Mouse (Mus musculus) liver, adult 2 months (tissue): ENCODE measurements around the gene Nsg2. TPM values are rescaled to one million over a fixed set of nuclear protein-coding genes. Genes with fewer than 3 reads are reported as not detected.

Experiments
- DNase-seq: peaks from one replicate; pipeline ENCODE4 v3.0.0-alpha.2; 2011; ENCODE audit warnings: low read depth, low spot score; ENCODE audit errors: extremely low read depth
- H3K27ac ChIP-seq: fragments of 200-500 bp; replicated peaks from 2 replicates; pipeline ENCODE4 v1.5.1; 2012; ENCODE audit warnings: low read depth, mild to moderate bottlenecking, control low read depth, inconsistent platforms, low read length; ENCODE audit not compliant: insufficient read depth
- H3K27me3 ChIP-seq: fragments of 200-500 bp; 2 replicates; pipeline ENCODE4 v1.6.1; 2012; ENCODE audit warnings: mild to moderate bottlenecking, moderate library complexity, low read length, inconsistent platforms; ENCODE audit not compliant: control insufficient read depth, insufficient read depth
- H3K36me3 ChIP-seq: fragments of 200-500 bp; 2 replicates; pipeline ENCODE4 v1.6.1; 2012; ENCODE audit warnings: low read length, inconsistent platforms; ENCODE audit not compliant: control insufficient read depth, insufficient read depth
- H3K4me1 ChIP-seq: fragments of 200-500 bp; 2 replicates; pipeline ENCODE4 v1.6.1; 2011; ENCODE audit warnings: low read length; ENCODE audit not compliant: control insufficient read depth, insufficient read depth
- H3K4me3 ChIP-seq: fragments of 200-500 bp; 2 replicates; pipeline ENCODE4 v1.5.1; 2011; ENCODE audit warnings: low read depth, mild to moderate bottlenecking, control low read depth, low read length, moderate library complexity; ENCODE audit not compliant: insufficient read depth
- H3K79me2 ChIP-seq: fragments of 200-500 bp; 2 replicates; pipeline ENCODE4 v1.6.1; 2012; ENCODE audit warnings: inconsistent platforms, mild to moderate bottlenecking, low read length, moderate library complexity; ENCODE audit not compliant: control insufficient read depth, insufficient read depth
- H3K9ac ChIP-seq: fragments of 200-500 bp; 2 replicates; pipeline ENCODE4 v1.6.1; 2012; ENCODE audit warnings: low read depth, mild to moderate bottlenecking, control low read depth, inconsistent platforms, low read length
- CTCF ChIP-seq: fragments of 200-500 bp; IDR thresholded peaks from 2 replicates; pipeline ENCODE4 v1.5.1; 2011; ENCODE audit warnings: low read depth, low read length, control low read depth
- POLR2A ChIP-seq: fragments of 200-500 bp; IDR thresholded peaks from 2 replicates; pipeline ENCODE4 v1.6.1; 2011; ENCODE audit warnings: low read length, control low read depth; ENCODE audit not compliant: insufficient read depth; ENCODE audit errors: extremely low read depth
- WGBS: fragments of 180-500 bp; shearing (Covaris S2); methylation state at CpG from one replicate; pipeline ENCODE4 v1.1.7; 2018; 5-methylcytosine and 5-hydroxymethylcytosine counted together
- polyA plus RNA-seq: library from polyadenylated mRNA; depleted of rRNA; stranded (reverse); fragments of >200 nt; gene quantifications from 2 replicates; pipeline ENCODE4 v1.2.3, GENCODE M21; 2012
- total RNA-seq: library from RNA; depleted of rRNA; stranded (reverse); fragments of >200 nt; gene quantifications from 2 replicates; pipeline ENCODE4 v1.2.3, GENCODE M21; 2014

Nsg2 gene
- total and polyA plus RNA-seq, 2 experiments: 0.04 to 0.18 TPM

DNA sequence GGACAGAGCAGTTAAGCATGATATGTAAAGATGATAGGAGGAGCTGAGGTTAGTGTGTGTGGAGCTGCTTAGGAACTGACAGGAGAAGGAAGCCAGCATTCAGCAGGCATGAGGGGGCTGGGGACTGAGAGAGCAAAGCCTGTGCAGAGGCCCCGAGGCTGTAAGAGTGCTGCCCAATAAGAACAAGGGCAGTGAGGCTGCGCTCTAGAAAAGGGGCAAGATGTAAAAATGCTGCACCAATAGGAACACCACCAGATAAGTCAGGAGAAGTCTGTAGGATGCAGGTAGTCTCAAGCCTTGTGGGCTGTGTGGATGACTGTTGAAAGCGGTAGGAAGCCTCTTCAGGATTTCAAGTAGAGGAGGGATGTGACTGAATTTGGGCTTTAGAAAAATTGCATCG, 17.9 kb downstream of the Nsg2 start:
- H3K27ac ChIP-seq: no peak overlapping the region
- TF ChIP-seq POLR2A (no peak), CTCF (no peak)
- H3K36me3 ChIP-seq: no peaks in the 10 kb centered on the region
- no peaks in the 10 kb centered on the region for H3K4me1 ChIP-seq
- WGBS: 68% methylated on average over 4 of the region's 4 CpGs
- no peak overlapping the region for H3K9ac ChIP-seq
- no peaks in the 10 kb centered on the region for H3K27me3 ChIP-seq
- no peak for DNase-seq
- no peaks in the 10 kb centered on the region for H3K79me2 ChIP-seq
- H3K4me3 ChIP-seq: no peak overlapping the region

DNA sequence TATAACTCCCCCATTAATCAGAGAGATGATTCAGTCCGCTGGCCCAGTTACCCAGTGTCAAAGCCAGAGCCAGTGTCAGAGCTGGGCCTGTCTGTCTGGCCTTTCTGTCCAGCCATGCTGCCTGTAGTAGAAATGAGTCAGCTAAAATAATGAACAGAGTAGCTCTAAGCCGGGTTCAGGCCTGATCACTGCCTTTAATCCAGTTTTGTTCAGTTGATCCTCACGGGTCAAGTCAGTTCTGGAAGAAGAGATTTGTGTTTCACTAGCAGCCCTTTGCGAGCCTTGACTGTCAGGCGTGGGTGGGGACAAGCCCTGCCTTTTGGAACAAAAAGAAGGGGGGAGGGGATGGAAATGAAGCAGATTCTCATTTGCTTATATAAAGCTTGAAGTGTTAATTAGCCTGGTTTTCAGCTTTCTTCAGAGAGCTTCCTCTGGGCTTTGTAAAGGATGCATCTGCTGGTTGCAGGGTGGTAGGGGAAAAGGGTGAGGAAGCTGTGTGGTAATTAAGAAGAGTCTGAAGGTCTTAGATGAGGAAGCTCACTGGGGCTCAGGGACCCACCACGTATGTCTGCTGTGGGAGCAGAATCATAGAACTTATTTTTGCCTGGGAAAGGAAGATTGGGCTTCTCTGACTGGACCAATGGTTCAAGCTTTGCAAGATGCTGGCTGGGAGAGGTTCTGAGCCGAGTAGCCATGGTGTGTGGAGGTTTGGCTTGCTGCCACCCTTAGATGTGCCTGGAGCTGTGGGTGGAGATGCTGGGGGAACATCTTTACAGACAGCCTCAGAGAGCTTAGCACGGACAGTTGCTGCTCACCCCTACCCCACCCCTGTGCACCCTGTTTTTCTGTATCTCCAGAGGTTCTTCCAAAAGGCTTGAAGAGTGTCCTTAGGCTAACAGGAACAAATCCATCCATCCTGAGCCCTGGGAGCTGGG, 20.0 kb downstream of the Nsg2 start:
- DNase-seq: no peak
- TF ChIP-seq POLR2A (no peak), CTCF (no peak)
- H3K27ac ChIP-seq: no peak overlapping the region
- WGBS: 57% methylated on average over 8 of the region's 8 CpGs
- H3K4me1 ChIP-seq: no peaks in the 10 kb centered on the region
- no peaks in the 10 kb centered on the region for H3K79me2 ChIP-seq
- no peak overlapping the region for H3K9ac ChIP-seq
- H3K36me3 ChIP-seq: no peaks in the 10 kb centered on the region
- H3K27me3 ChIP-seq: no peaks in the 10 kb centered on the region
- H3K4me3 ChIP-seq: no peak overlapping the region

DNA sequence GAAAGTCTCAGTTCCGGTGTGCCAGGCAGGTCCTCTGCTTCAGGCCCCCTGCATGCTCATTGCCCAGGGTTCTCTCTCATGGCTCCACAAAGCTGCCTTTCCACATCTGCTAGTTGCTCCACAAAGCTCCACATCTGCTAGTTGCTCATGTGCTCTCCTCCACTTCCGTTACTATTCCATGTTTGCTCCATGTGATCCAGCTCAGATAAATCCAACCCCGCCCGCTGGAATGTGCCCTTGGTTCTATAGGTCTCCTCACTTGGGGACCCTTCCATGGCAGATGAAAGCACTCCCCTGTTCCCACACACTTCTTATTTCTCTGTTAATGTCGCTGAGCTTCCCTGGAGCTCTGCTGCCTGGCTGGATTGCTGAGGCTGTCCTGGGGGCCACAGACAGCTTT, 26.4 kb downstream of the Nsg2 start:
- WGBS: 66% methylated on average over 5 of the region's 5 CpGs
- DNase-seq: no peak
- no peak overlapping the region for H3K27ac ChIP-seq
- no peak overlapping the region for H3K9ac ChIP-seq
- H3K4me1 ChIP-seq: no peaks in the 10 kb centered on the region
- no peaks in the 10 kb centered on the region for H3K79me2 ChIP-seq
- H3K4me3 ChIP-seq: no peak overlapping the region
- TF ChIP-seq CTCF (no peak), POLR2A (no peak)
- H3K36me3 ChIP-seq: no peaks in the 10 kb centered on the region
- H3K27me3 ChIP-seq: no peaks in the 10 kb centered on the region

DNA sequence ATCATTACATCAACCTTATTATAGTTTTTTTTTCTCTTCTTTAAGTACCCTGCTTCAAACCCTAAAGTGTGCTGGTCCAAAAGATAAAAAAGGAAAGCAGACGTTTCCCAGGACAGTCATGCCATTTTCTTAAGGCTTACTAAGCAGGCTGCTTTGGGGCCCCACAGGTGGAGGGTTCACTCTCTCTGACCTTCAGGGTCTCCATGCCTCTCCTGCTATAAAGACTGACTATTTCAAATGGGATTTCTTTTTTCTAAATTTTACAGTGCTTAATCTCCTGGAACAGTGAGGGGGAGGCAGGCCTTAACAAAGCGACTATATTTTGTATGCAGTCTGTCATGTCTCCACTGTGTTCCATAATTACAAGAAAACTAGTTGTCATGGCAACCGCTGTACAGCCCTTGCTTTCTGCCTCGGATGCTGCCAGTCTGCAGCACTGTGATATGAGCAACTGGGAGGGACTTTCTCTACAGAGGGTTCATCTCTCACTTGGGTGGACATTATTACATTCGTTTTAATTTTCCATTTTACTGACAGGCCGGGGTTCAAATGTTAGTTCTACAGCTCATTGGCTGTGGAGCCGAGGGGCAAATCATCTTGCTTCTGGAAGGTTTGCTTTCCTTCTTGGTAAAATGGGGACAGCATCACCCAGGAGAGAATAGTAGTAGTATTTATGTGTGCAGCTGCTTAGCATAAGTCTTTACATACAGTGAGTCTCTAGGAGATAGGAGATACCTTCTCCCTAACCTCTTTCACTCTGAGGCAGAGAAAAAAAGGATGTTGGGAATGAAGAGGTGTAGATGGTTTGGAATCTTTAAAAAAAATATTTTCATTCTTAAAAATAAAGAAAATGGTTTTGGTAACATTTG, 27.4 kb downstream of the Nsg2 start:
- H3K4me3 ChIP-seq: no peak overlapping the region
- DNase-seq: no peak
- no peak overlapping the region for H3K9ac ChIP-seq
- no peak for TF ChIP-seq POLR2A
- TF ChIP-seq CTCF: no peak
- no peaks in the 10 kb centered on the region for H3K36me3 ChIP-seq
- WGBS: 79% methylated on average over 7 of the region's 7 CpGs
- no peaks in the 10 kb centered on the region for H3K27me3 ChIP-seq
- H3K4me1 ChIP-seq: no peaks in the 10 kb centered on the region
- H3K27ac ChIP-seq: no peak overlapping the region
- no peaks in the 10 kb centered on the region for H3K79me2 ChIP-seq

DNA sequence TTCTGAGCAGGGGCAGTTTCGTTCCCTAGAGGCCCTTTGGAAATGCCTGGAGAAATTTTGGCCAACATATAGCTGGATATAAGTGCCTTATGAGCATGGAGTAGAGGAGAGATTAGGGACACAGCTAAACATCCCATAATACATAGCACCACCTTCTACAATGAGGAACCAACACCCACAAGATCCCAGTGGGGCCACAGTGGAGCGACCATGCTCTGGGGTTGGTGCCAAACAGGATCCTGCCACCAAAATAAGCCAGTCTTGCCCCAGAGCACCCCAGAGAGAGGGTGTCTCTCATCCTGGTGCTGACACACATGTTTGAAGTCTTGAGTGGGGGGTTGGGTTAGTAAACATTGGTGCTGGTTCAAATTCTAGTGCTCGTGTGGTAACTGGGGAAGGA, 28.3 kb downstream of the Nsg2 start:
- Histone ChIP-seq H3K27ac (no peak overlapping the region), H3K27me3 (no peaks in the 10 kb centered on the region), H3K4me1 (no peaks in the 10 kb centered on the region), H3K9ac (no peak overlapping the region), H3K79me2 (no peaks in the 10 kb centered on the region), H3K36me3 (no peaks in the 10 kb centered on the region), H3K4me3 (no peak overlapping the region)
- DNase-seq: no peak
- WGBS: 58% methylated on average over 3 of the region's 3 CpGs
- TF ChIP-seq CTCF (no peak), POLR2A (no peak)
